Mouse (Mus musculus): ENCODE results near the gene Atxn7l1. TPM values are rescaled to one million over a fixed set of nuclear protein-coding genes. Genes with fewer than 3 reads are reported as not detected.

The Atxn7l1 gene
- polyA plus RNA-seq, 1 experiment: 129 TPM

DNA sequence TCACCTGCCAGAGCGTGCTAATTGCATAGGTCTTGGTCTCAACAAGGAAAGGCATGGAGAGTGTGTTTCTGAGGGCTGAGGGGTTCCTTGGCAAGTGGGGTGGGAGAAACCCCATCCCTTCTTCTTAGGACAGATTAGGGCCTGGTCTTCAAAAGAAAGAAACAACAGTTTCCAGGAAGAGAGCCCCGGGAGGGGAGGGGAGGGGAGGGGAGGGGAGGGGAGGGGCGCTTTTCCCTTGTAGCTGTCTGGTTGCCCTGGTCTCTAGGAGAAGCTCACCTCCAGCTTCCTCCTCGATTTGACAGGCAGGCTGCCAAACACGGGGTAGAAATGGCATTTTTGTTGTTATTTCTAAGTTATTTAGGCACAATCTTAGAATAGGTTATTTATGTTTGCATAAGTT, 159.0 kb downstream of the Atxn7l1 start:
- H3K27me3 ChIP-seq (ENCODE audit: control insufficient read depth, insufficient read depth, low read length): no peaks in the 10 kb centered on the region

GRCm38 (mm10) chr12:33308668-33309067, 161.2 kb downstream of the Atxn7l1 start:
- Histone ChIP-seq H3K27ac (ENCODE audit: control insufficient read depth, insufficient read depth, low read length) (no peak overlapping the region), H3K27me3 (ENCODE audit: control insufficient read depth, insufficient read depth, low read length) (no peaks in the 10 kb centered on the region), H3K36me3 (ENCODE audit: control insufficient read depth, insufficient read depth, low read length) (no peaks in the 10 kb centered on the region), H3K4me1 (replicated peaks; ENCODE audit: control insufficient read depth, insufficient read depth, low read length) (peaks cover 37% of the 10 kb centered on the region), H3K4me3 (ENCODE audit: control insufficient read depth, insufficient read depth, low read length) (no peak overlapping the region)
- no peak for DNase-seq
- TF ChIP-seq POLR2A (IDR thresholded peaks at IDR 0.05; ENCODE audit: control insufficient read depth, extremely low read depth, insufficient read depth, low read length, poor library complexity): no peak
- no peak for TF ChIP-seq CTCF (IDR thresholded peaks at IDR 0.05; ENCODE audit: borderline replicate concordance, control insufficient read depth, extremely low read depth, insufficient read depth, low read length, poor library complexity)
- 95% methylated on average over 7 of the region's 7 CpGs for WGBS

More for the DNA sequence above, 159.0 kb downstream of the Atxn7l1 start:
- TF ChIP-seq CTCF (IDR thresholded peaks at IDR 0.05; ENCODE audit: borderline replicate concordance, control insufficient read depth, extremely low read depth, insufficient read depth, low read length, poor library complexity) (no peak), POLR2A (IDR thresholded peaks at IDR 0.05; ENCODE audit: control insufficient read depth, extremely low read depth, insufficient read depth, low read length, poor library complexity) (no peak)
- no peaks in the 10 kb centered on the region for H3K36me3 ChIP-seq (ENCODE audit: control insufficient read depth, insufficient read depth, low read length)
- peaks cover 36% of the 10 kb centered on the region for H3K4me1 ChIP-seq (replicated peaks; ENCODE audit: control insufficient read depth, insufficient read depth, low read length)
- H3K27ac ChIP-seq (ENCODE audit: control insufficient read depth, insufficient read depth, low read length): peak overlapping the region; percentile 62; the same call in 1 of the 2 replicates
- no peak overlapping the region for H3K4me3 ChIP-seq (ENCODE audit: control insufficient read depth, insufficient read depth, low read length)
- 28% methylated on average over 4 of the region's 5 CpGs for WGBS
- DNase-seq: no peak

DNA sequence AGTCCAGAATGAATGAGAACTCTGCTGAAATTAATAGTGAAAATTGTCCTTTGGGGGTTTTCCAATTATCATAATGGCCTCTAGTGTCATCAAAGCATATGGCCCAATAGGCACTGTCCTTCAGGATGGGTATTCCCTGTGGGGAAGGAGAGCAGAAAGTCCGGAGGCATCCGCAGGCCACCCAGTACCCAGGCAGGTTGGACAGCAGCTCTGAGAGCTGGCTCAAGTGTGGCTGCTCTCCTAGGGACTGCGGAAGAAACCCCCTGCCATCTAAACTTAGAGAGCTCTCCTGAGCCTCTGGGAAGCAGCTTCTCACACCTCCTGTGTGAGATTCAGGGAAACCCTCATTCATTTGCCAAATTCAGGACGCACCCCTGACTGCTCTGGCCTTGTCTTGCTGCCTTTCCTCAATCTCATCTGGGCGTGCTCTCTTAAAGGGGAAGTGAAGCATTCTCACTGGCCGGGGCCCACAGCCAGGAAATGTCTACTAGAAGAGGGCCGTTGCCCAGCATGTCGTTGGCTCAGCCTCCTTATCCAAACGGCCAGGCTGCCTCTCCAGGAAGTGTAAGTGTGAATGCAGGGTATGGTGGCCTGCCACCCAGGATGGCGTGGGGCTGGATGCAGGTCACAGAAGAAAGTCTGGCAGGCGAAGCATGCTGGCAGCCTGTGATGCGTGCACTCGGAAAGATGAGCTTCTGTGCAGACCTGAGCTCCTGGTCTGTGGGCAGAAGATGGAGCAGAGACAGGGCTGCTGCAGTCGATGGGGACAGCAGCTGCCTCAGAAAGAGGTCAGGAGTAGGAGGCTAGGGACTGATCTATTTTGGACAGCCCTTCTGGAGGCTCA, 166.6 kb downstream of the Atxn7l1 start:
- Histone ChIP-seq H3K36me3 (ENCODE audit: control insufficient read depth, insufficient read depth, low read length) (no peaks in the 10 kb centered on the region), H3K4me3 (ENCODE audit: control insufficient read depth, insufficient read depth, low read length) (peak overlapping the region; percentile 61), H3K4me1 (replicated peaks; ENCODE audit: control insufficient read depth, insufficient read depth, low read length) (peaks cover 46% of the 10 kb centered on the region), H3K27ac (ENCODE audit: control insufficient read depth, insufficient read depth, low read length) (peak overlapping the region; percentile 94), H3K27me3 (ENCODE audit: control insufficient read depth, insufficient read depth, low read length) (no peaks in the 10 kb centered on the region)
- WGBS: 9% methylated on average over 14 of the region's 14 CpGs
- peak; percentile 67 for DNase-seq
- TF ChIP-seq POLR2A (IDR thresholded peaks at IDR 0.05; ENCODE audit: control insufficient read depth, extremely low read depth, insufficient read depth, low read length, poor library complexity) (peak; percentile 72; the same call in 1 of the 2 replicates), CTCF (IDR thresholded peaks at IDR 0.05; ENCODE audit: borderline replicate concordance, control insufficient read depth, extremely low read depth, insufficient read depth, low read length, poor library complexity) (no peak; the same call in 1 of the 2 replicates)

GRCm38 (mm10) chr12:33314924-33315643, 167.6 kb downstream of the Atxn7l1 start:
- Histone ChIP-seq H3K36me3 (ENCODE audit: control insufficient read depth, insufficient read depth, low read length) (no peaks in the 10 kb centered on the region), H3K27me3 (ENCODE audit: control insufficient read depth, insufficient read depth, low read length) (no peaks in the 10 kb centered on the region), H3K27ac (ENCODE audit: control insufficient read depth, insufficient read depth, low read length) (peak overlapping the region; percentile 94), H3K4me1 (replicated peaks; ENCODE audit: control insufficient read depth, insufficient read depth, low read length) (peaks cover 46% of the 10 kb centered on the region), H3K4me3 (ENCODE audit: control insufficient read depth, insufficient read depth, low read length) (peak overlapping the region; percentile 61)
- DNase-seq: peak; percentile 82
- no peak for TF ChIP-seq CTCF (IDR thresholded peaks at IDR 0.05; ENCODE audit: borderline replicate concordance, control insufficient read depth, extremely low read depth, insufficient read depth, low read length, poor library complexity)
- TF ChIP-seq POLR2A (IDR thresholded peaks at IDR 0.05; ENCODE audit: control insufficient read depth, extremely low read depth, insufficient read depth, low read length, poor library complexity): peak; percentile 85
- WGBS: 4% methylated on average over 16 of the region's 16 CpGs

GRCm38 (mm10) chr12:33315804-33316203, 168.3 kb downstream of the Atxn7l1 start:
- peaks cover 46% of the 10 kb centered on the region for H3K4me1 ChIP-seq (replicated peaks; ENCODE audit: control insufficient read depth, insufficient read depth, low read length)
- no peak for TF ChIP-seq CTCF (IDR thresholded peaks at IDR 0.05; ENCODE audit: borderline replicate concordance, control insufficient read depth, extremely low read depth, insufficient read depth, low read length, poor library complexity)
- no peak for TF ChIP-seq POLR2A (IDR thresholded peaks at IDR 0.05; ENCODE audit: control insufficient read depth, extremely low read depth, insufficient read depth, low read length, poor library complexity)
- 8% methylated on average over 5 of the region's 5 CpGs for WGBS
- peak overlapping the region; percentile 94 for H3K27ac ChIP-seq (ENCODE audit: control insufficient read depth, insufficient read depth, low read length)
- H3K27me3 ChIP-seq (ENCODE audit: control insufficient read depth, insufficient read depth, low read length): no peaks in the 10 kb centered on the region
- peak overlapping the region; percentile 32; the same call in 1 of the 2 replicates for H3K4me3 ChIP-seq (ENCODE audit: control insufficient read depth, insufficient read depth, low read length)
- peak; percentile 59 for DNase-seq
- H3K36me3 ChIP-seq (ENCODE audit: control insufficient read depth, insufficient read depth, low read length): no peaks in the 10 kb centered on the region

GRCm38 (mm10) chr12:33317792-33318530, 170.5 kb downstream of the Atxn7l1 start:
- H3K4me1 ChIP-seq (replicated peaks; ENCODE audit: control insufficient read depth, insufficient read depth, low read length): peaks cover 38% of the 10 kb centered on the region
- no peak for TF ChIP-seq CTCF (IDR thresholded peaks at IDR 0.05; ENCODE audit: borderline replicate concordance, control insufficient read depth, extremely low read depth, insufficient read depth, low read length, poor library complexity)
- no peak for TF ChIP-seq POLR2A (IDR thresholded peaks at IDR 0.05; ENCODE audit: control insufficient read depth, extremely low read depth, insufficient read depth, low read length, poor library complexity)
- H3K27me3 ChIP-seq (ENCODE audit: control insufficient read depth, insufficient read depth, low read length): no peaks in the 10 kb centered on the region
- H3K4me3 ChIP-seq (ENCODE audit: control insufficient read depth, insufficient read depth, low read length): no peak overlapping the region
- WGBS: 75% methylated on average over 9 of the region's 9 CpGs
- H3K27ac ChIP-seq (ENCODE audit: control insufficient read depth, insufficient read depth, low read length): peak overlapping the region; percentile 22; the same call in 1 of the 2 replicates
- no peak for DNase-seq
- H3K36me3 ChIP-seq (ENCODE audit: control insufficient read depth, insufficient read depth, low read length): no peaks in the 10 kb centered on the region
